Mouse (Mus musculus) heart, postnatal 0 days (tissue): ENCODE measurements around the gene Rabgap1l. TPM values are rescaled to one million over a fixed set of nuclear protein-coding genes. Genes with fewer than 3 reads are reported as not detected.

Source experiments
- ATAC-seq: fragments of 200-750 bp; cut with Nextera tagmentation; 2 replicates; pipeline ENCODE4 v1.8.0; 2017; ENCODE audit warnings: low read depth, moderate number of reproducible peaks, moderate library complexity; ENCODE audit not compliant: insufficient read depth
- DNase-seq: peaks from one replicate; pipeline ENCODE4 v3.0.0-alpha.2; 2016; ENCODE audit warnings: low spot score
- H3K27ac ChIP-seq: fragments of 300-500 bp; sonication (generic); 2 replicates; pipeline ENCODE4 v1.5.1; 2014; ENCODE audit warnings: low read depth, mild to moderate bottlenecking
- H3K27me3 ChIP-seq: fragments of 300-500 bp; sonication (generic); 2 replicates; pipeline ENCODE4 v1.6.1; 2014; ENCODE audit warnings: low read length, mixed read lengths; ENCODE audit not compliant: control insufficient read depth, insufficient read depth
- H3K36me3 ChIP-seq: fragments of 300-500 bp; sonication (generic); replicated peaks from 2 replicates; pipeline ENCODE4 v1.6.1; 2014; ENCODE audit warnings: low read length, mixed read lengths; ENCODE audit not compliant: control insufficient read depth, insufficient read depth
- H3K4me1 ChIP-seq: fragments of 300-500 bp; sonication (generic); 2 replicates; pipeline ENCODE4 v1.6.1; 2014; ENCODE audit warnings: antibody characterized with exemption; ENCODE audit not compliant: control insufficient read depth, insufficient read depth
- H3K4me2 ChIP-seq: fragments of 300-500 bp; sonication (generic); 2 replicates; pipeline ENCODE4 v1.6.1; 2014; ENCODE audit warnings: low read depth, mild to moderate bottlenecking, low read length, moderate library complexity
- H3K4me3 ChIP-seq: fragments of 300-500 bp; sonication (generic); 2 replicates; pipeline ENCODE4 v1.5.1; 2014; ENCODE audit warnings: low read depth, low read length
- H3K9ac ChIP-seq: fragments of 300-500 bp; sonication (generic); replicated peaks from 2 replicates; pipeline ENCODE4 v1.6.1; 2014; ENCODE audit warnings: low read depth, low read length, mixed read lengths
- H3K9me3 ChIP-seq: fragments of 300-500 bp; sonication (generic); replicated peaks from 2 replicates; pipeline ENCODE4 v1.6.1; 2016; ENCODE audit warnings: low read length; ENCODE audit not compliant: control insufficient read depth
- CTCF ChIP-seq: IDR thresholded peaks from 2 replicates; pipeline ENCODE4 v1.5.1; 2016; ENCODE audit warnings: antibody characterized with exemption, control low read depth, low read depth
- EP300 ChIP-seq: IDR thresholded peaks from 2 replicates; pipeline ENCODE4 v1.6.1; 2016; ENCODE audit warnings: antibody characterized with exemption, low read depth
- WGBS: fragments of 180-500 bp; shearing (Covaris S2); extraction: QIAGEN DNeasy Blood & Tissue Kit; methylation state at CpG from one replicate; pipeline ENCODE4 v1.1.7; 2014; 5-methylcytosine and 5-hydroxymethylcytosine counted together
- polyA plus RNA-seq: library from polyadenylated mRNA; unstranded; fragments of >200 nt; fragmentation: Nextera tagmentation; extraction: Ambion mirVana; gene quantifications from 2 replicates; pipeline ENCODE4 v1.2.1, GENCODE M21; 2015
- total RNA-seq: library from RNA; depleted of rRNA; stranded (reverse); fragments of >200 nt; gene quantifications from 2 replicates; pipeline ENCODE4 v1.2.3, GENCODE M21; 2014; ENCODE audit warnings: low replicate concordance

Gene Rabgap1l
- total and polyA plus RNA-seq, 2 experiments from 2014 or later = 71.4 to 123 TPM

DNA sequence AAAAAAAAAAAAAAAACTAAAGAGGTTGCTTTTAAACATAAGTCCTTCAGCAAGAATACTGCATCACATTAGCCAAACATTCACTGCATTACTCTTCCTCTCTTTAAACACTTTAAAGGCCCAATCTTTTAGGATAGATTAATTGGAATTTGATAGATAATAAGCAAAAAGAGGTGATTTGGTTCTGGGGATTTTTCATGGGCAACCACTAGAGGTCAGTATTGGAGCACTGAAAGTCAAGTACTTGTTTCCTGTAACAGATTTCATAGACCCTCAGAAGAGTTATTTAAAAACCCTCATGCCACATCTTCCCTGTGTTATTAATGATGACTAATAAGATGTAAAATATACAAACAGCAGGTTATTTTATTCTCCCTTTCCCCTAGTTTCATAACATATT lies 393.6 kb downstream of the Rabgap1l start:
- no peak for TF ChIP-seq EP300
- peak; percentile 67 for TF ChIP-seq CTCF
- DNase-seq = peak; percentile 63
- H3K4me1 ChIP-seq = 0 out of 2 replicates have a peak, but pooled peaks cover 7% of the 10 kb centered on the region

DNA sequence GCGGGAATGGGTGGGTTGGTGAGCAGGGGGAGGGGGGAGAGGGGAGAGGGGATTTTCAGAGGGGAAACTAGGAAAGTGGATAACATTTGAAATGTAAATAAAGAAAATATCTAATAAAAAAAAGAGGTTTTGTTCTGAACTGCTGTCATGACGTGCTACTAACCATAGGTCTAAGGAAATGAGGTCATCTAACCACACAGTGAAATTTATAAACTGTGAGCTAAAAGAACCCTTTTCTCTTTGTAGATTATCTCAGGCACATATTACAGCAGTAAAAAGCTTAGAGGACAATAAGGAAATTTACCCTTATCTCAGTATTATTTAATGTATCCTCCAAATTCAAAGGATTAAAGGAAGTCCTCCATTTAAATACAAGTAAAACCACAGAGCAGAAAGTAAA lies 396.0 kb downstream of the Rabgap1l start:
- ATAC-seq = no peak
- no peak overlapping the region for H3K4me2 ChIP-seq
- H3K27me3 ChIP-seq = no peaks in the 10 kb centered on the region
- no peak overlapping the region for H3K4me3 ChIP-seq
- TF ChIP-seq EP300 (no peak), CTCF (no peak)
- no peaks in the 10 kb centered on the region for H3K9me3 ChIP-seq
- no peak overlapping the region for H3K9ac ChIP-seq
- H3K4me1 ChIP-seq = 0 out of 2 replicates have a peak, but pooled peaks cover 7% of the 10 kb centered on the region
- DNase-seq = no peak
- no peaks in the 10 kb centered on the region for H3K36me3 ChIP-seq
- 66% methylated on average over 2 of the region's 2 CpGs for WGBS
- no peak overlapping the region for H3K27ac ChIP-seq

More for the DNA sequence above, 393.6 kb downstream of the Rabgap1l start:
- no peak overlapping the region for H3K27ac ChIP-seq
- H3K9ac ChIP-seq = no peak overlapping the region
- H3K4me3 ChIP-seq = no peak overlapping the region
- no peak for ATAC-seq
- H3K36me3 ChIP-seq = no peaks in the 10 kb centered on the region
- no peaks in the 10 kb centered on the region for H3K27me3 ChIP-seq
- H3K9me3 ChIP-seq = no peaks in the 10 kb centered on the region
- H3K4me2 ChIP-seq = no peak overlapping the region

DNA sequence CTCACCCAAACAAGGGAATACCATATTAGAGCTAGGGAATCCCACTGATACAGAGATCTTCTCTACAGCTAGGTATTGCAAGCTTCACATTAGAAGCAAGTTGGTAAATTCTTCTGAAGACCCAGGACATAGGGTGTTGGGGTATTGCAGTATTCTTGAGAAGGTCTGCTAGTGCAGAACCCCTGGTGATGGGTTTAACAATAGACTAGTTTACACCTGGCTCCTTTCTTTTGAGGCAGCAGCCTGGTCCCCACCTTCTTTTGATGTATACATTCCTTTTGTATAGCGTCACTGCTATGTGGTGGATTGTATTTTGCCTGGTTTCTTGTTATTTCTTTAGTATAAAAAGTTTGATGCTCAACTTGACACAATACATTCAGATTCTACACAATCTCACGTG lies 405.6 kb downstream of the Rabgap1l start:
- Histone ChIP-seq H3K4me1 (no peaks in the 10 kb centered on the region), H3K4me2 (no peak overlapping the region), H3K4me3 (no peak overlapping the region), H3K36me3 (no peaks in the 10 kb centered on the region), H3K27ac (no peak overlapping the region), H3K9me3 (no peaks in the 10 kb centered on the region), H3K9ac (no peak overlapping the region), H3K27me3 (no peaks in the 10 kb centered on the region)
- 56% methylated on average over 2 of the region's 2 CpGs for WGBS
- no peak for TF ChIP-seq CTCF
- no peak for TF ChIP-seq EP300
- no peak for ATAC-seq
- DNase-seq = no peak

DNA sequence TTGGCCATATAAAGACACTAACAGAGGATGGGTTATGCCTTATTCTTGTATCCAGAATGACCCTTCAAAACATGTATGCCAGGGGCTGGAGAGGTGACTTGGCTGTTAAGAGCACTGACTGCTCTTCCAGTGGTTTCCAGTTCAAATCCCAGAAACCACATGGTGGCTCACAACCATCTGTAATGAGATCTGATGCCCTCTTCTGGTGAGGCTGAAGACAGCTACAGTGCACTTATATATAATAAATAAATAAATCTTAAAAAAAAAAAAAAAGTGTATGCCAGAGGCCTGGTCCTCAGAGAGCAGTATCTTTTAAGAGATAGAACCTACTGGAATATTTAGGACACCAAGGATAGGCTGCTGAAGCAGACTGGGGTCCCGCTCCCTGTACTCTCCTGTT lies 414.6 kb downstream of the Rabgap1l start:
- DNase-seq (no peak), ATAC-seq (no peak)
- Histone ChIP-seq H3K4me1 (no peaks in the 10 kb centered on the region), H3K36me3 (no peaks in the 10 kb centered on the region), H3K27me3 (no peaks in the 10 kb centered on the region), H3K4me2 (no peak overlapping the region), H3K4me3 (no peak overlapping the region), H3K27ac (no peak overlapping the region), H3K9me3 (no peaks in the 10 kb centered on the region), H3K9ac (no peak overlapping the region)
- TF ChIP-seq EP300 (no peak), CTCF (no peak; the same call in 1 of the 2 replicates)
- WGBS = 88% methylated on average over 1 of the region's 1 CpGs

DNA sequence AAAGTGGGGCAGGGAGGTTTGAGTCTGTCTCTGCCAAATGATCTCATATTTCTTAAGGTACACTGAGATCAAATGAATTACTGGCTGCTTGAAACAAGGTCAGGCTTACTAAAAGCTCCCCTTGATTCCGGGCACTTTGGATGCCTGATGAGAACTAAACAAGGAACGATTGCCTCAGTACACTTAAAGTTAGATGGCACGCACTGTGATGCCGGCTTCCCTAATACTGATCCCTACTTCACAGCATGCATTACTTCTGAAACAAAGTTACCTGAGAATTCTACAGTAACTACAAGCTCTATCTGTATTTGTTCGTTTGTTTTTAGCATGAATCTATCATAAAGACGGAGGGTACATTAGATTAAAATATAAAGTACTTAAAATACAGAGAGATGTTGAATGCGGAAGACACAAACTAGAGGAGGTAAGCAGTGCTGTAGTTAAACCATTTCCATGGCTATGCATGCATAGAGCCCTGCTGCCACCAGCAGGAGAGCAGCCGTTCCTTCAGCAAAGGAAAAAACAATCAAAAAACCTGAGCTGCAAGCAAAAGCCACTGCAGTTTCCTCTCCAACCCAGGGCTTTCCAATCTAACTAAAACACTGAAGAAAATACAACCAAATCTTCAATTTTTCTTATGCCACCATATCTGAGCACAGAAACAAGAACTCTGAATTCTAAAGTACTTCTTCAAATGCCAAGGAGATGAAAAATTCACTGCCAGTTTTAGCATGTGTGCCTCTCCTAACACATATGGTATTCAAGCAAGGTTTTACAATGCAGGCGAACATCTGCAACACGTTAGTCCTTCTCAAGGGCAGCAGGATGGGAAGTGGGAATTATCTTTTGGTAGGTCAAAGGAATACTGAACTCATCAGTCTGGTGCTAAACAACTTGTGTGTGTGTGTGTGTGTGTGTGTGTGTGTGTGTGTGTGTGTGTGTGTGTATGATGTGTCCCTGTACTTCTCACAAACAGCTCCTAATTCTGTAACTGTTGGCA lies 415.4 kb downstream of the Rabgap1l start:
- peak; percentile 72 for TF ChIP-seq CTCF
- no peak for TF ChIP-seq EP300
- ATAC-seq = 0 out of 2 replicates have a peak, but pooled peaks have one; percentile 60
- WGBS = 53% methylated on average over 10 of the region's 10 CpGs

More for the DNA sequence above, 415.4 kb downstream of the Rabgap1l start:
- Histone ChIP-seq H3K27me3 (no peaks in the 10 kb centered on the region), H3K4me2 (no peak overlapping the region), H3K36me3 (no peaks in the 10 kb centered on the region), H3K9me3 (no peaks in the 10 kb centered on the region), H3K9ac (no peak overlapping the region; the same call in 1 of the 2 replicates), H3K27ac (no peak overlapping the region), H3K4me3 (no peak overlapping the region), H3K4me1 (no peaks in the 10 kb centered on the region)
- peak; percentile 45 for DNase-seq
